In genomic region chrX:135948699-135949437, GRCm38 (mm10) we compare ENCODE assay signal across 19 mouse cellular contexts. TPM values are rescaled to one million over a fixed set of nuclear protein-coding genes. Genes with fewer than 3 reads are reported as not detected.
DNase-seq lines count a peak whose midpoint lies in the region; ATAC-seq and TF ChIP-seq lines count a peak whose summit lies in the region.
"Had no signal": no experiment of that assay in that cellular context is flagged by ENCODE, and none has a peak within 500 bp of the region (broad histone marks: within the 10 kb centered on the region; RNA-seq: fewer than 3 reads in every experiment).

No protein-coding gene starts in this region.

- H3K9ac ChIP-seq in hindbrain, embryonic 11.5 days (ENCODE audit: low read depth, low read length), result no peak overlapping the region
- no peak overlapping the region for H3K9ac ChIP-seq in forebrain, embryonic 16.5 days (replicated peaks; ENCODE audit: low read depth, low read length)
- H3K9ac ChIP-seq in midbrain, embryonic 16.5 days (ENCODE audit: low read depth, low read length), result no peak overlapping the region
- H3K9ac ChIP-seq: limb, embryonic 15.5 days; stomach, embryonic 15.5 days had no signal

- WGBS in hindbrain, embryonic 11.5 days, result 28% methylated on average over 1 of the region's 1 CpGs
- WGBS in hindbrain, embryonic 10.5 days, result 60% methylated on average over 1 of the region's 1 CpGs
- WGBS in forebrain, embryonic 16.5 days, result 23% methylated on average over 1 of the region's 1 CpGs
- WGBS in midbrain, embryonic 16.5 days, result 28% methylated on average over 1 of the region's 1 CpGs
- 85% methylated on average over 1 of the region's 1 CpGs for WGBS in thymus, adult 2 months

- peak; percentile 66; the same call in 1 of the 2 replicates for ATAC-seq in hindbrain, embryonic 11.5 days (ENCODE audit: low FRiP score)
- ATAC-seq in forebrain, embryonic 16.5 days, result peak; percentile 73
- peak; percentile 80 for ATAC-seq in midbrain, embryonic 16.5 days
- ATAC-seq: intestine, postnatal 0 days had no signal

- H3K4me2 ChIP-seq in hindbrain, embryonic 11.5 days (replicated peaks; ENCODE audit: low read depth, low read length), result no peak overlapping the region
- no peak overlapping the region for H3K4me2 ChIP-seq in forebrain, embryonic 16.5 days (ENCODE audit: low read length)
- no peak overlapping the region for H3K4me2 ChIP-seq in midbrain, embryonic 16.5 days (ENCODE audit: low read length)
- H3K4me2 ChIP-seq: limb, embryonic 15.5 days; stomach, embryonic 15.5 days had no signal

- H3K4me3 ChIP-seq in hindbrain, embryonic 11.5 days (ENCODE audit: low read depth, low read length), result no peak overlapping the region
- no peak overlapping the region for H3K4me3 ChIP-seq in hindbrain, embryonic 10.5 days
- H3K4me3 ChIP-seq in forebrain, embryonic 16.5 days (replicated peaks; ENCODE audit: low read length), result no peak overlapping the region
- no peak overlapping the region for H3K4me3 ChIP-seq in midbrain, embryonic 16.5 days (ENCODE audit: low read depth, low read length)
- H3K4me3 ChIP-seq in thymus, adult 2 months (ENCODE audit: control insufficient read depth, insufficient read depth, low read length), result no peak overlapping the region
- H3K4me3 ChIP-seq: heart, adult 2 months; limb, embryonic 15.5 days; stomach, embryonic 15.5 days had no signal

- DNase-seq in hindbrain, embryonic 11.5 days (ENCODE audit: low spot score), result peak; percentile 23
- no peak for DNase-seq in hindbrain, embryonic 10.5 days (ENCODE audit: low spot score)
- DNase-seq in brain, embryonic 14.5 days (ENCODE audit: low read depth), result peak; percentile 79
- DNase-seq in right cerebral cortex, postnatal 25 days, result no peak
- no peak for DNase-seq in heart, postnatal 25 days (ENCODE audit: low spot score)
- no peak for DNase-seq in thymus, adult 2 months
- DNase-seq: adrenal gland, postnatal 25 days; cerebellum, adult 11 months; cerebellum, postnatal 36 days; heart, adult 2 months; heart, postnatal 10 days; kidney, postnatal 36 days; lung, adult 2 months had no signal

- TF ChIP-seq CTCF in brain, embryonic 14.5 days (IDR thresholded peaks at IDR 0.05; ENCODE audit: borderline replicate concordance, extremely low read depth, insufficient read depth, insufficient read length), result no peak
- TF ChIP-seq CTCF in thymus, adult 2 months (IDR thresholded peaks at IDR 0.05; ENCODE audit: borderline replicate concordance, control insufficient read depth, extremely low read depth, insufficient read depth, low read length, poor library complexity), result no peak

- no peaks in the 10 kb centered on the region for H3K36me3 ChIP-seq in hindbrain, embryonic 11.5 days (ENCODE audit: control insufficient read depth, insufficient read depth, low read length)
- no peaks in the 10 kb centered on the region for H3K36me3 ChIP-seq in hindbrain, embryonic 10.5 days
- H3K36me3 ChIP-seq in forebrain, embryonic 16.5 days (ENCODE audit: control insufficient read depth, insufficient read depth), result no peaks in the 10 kb centered on the region
- no peaks in the 10 kb centered on the region for H3K36me3 ChIP-seq in midbrain, embryonic 16.5 days (ENCODE audit: control insufficient read depth, insufficient read depth, low read length)
- H3K36me3 ChIP-seq in thymus, adult 2 months (ENCODE audit: control insufficient read depth, insufficient read depth, low read length), result no peaks in the 10 kb centered on the region
- H3K36me3 ChIP-seq: limb, embryonic 15.5 days; stomach, embryonic 15.5 days had no signal

- no peaks in the 10 kb centered on the region for H3K27me3 ChIP-seq in hindbrain, embryonic 11.5 days (ENCODE audit: control insufficient read depth, insufficient read depth, low read length)
- no peaks in the 10 kb centered on the region for H3K27me3 ChIP-seq in hindbrain, embryonic 10.5 days (ENCODE audit: insufficient read depth, poor library complexity, severe bottlenecking)
- H3K27me3 ChIP-seq in forebrain, embryonic 16.5 days (replicated peaks; ENCODE audit: control insufficient read depth, insufficient read depth, low read length), result no peaks in the 10 kb centered on the region
- H3K27me3 ChIP-seq in midbrain, embryonic 16.5 days (ENCODE audit: control insufficient read depth, insufficient read depth, low read depth, low read length), result no peaks in the 10 kb centered on the region
- H3K27me3 ChIP-seq in thymus, adult 2 months (ENCODE audit: control insufficient read depth, insufficient read depth, low read length), result no peaks in the 10 kb centered on the region
- H3K27me3 ChIP-seq: limb, embryonic 15.5 days; stomach, embryonic 15.5 days had no signal

- no peak overlapping the region for H3K27ac ChIP-seq in hindbrain, embryonic 11.5 days (ENCODE audit: low read depth, low read length)
- no peak overlapping the region for H3K27ac ChIP-seq in hindbrain, embryonic 10.5 days
- H3K27ac ChIP-seq in forebrain, embryonic 16.5 days (ENCODE audit: low read length), result peak overlapping the region; percentile 61
- peak overlapping the region; percentile 80 for H3K27ac ChIP-seq in midbrain, embryonic 16.5 days (ENCODE audit: low read length)
- no peak overlapping the region for H3K27ac ChIP-seq in thymus, adult 2 months (ENCODE audit: control insufficient read depth, insufficient read depth, low read length)
- H3K27ac ChIP-seq: heart, adult 2 months; limb, embryonic 15.5 days; macrophage; stomach, embryonic 15.5 days had no signal

- no peaks in the 10 kb centered on the region for H3K4me1 ChIP-seq in hindbrain, embryonic 11.5 days (replicated peaks; ENCODE audit: control insufficient read depth, insufficient read depth, low read length)
- H3K4me1 ChIP-seq in hindbrain, embryonic 10.5 days (replicated peaks), result no peaks in the 10 kb centered on the region
- no peaks in the 10 kb centered on the region for H3K4me1 ChIP-seq in forebrain, embryonic 16.5 days (replicated peaks; ENCODE audit: control insufficient read depth, insufficient read depth, low read length)
- peaks cover 3% of the 10 kb centered on the region; the same call in 1 of the 2 replicates for H3K4me1 ChIP-seq in midbrain, embryonic 16.5 days (ENCODE audit: control insufficient read depth, insufficient read depth, low read length)
- no peaks in the 10 kb centered on the region for H3K4me1 ChIP-seq in thymus, adult 2 months (replicated peaks; ENCODE audit: control insufficient read depth, insufficient read depth, low read length)
- H3K4me1 ChIP-seq: limb, embryonic 15.5 days; stomach, embryonic 15.5 days had no signal

- TF ChIP-seq POLR2A in brain, embryonic 14.5 days (IDR thresholded peaks at IDR 0.05; ENCODE audit: borderline replicate concordance, extremely low read depth, insufficient read depth, insufficient read length, poor library complexity, severe bottlenecking), result no peak
- no peak for TF ChIP-seq POLR2A in thymus, adult 2 months (IDR thresholded peaks at IDR 0.05; ENCODE audit: control insufficient read depth, extremely low read depth, insufficient read depth, low read length, poor library complexity)

- H3K9me3 ChIP-seq in hindbrain, embryonic 11.5 days (ENCODE audit: control insufficient read depth, low read length), result no peaks in the 10 kb centered on the region
- H3K9me3 ChIP-seq in hindbrain, embryonic 10.5 days, result no peaks in the 10 kb centered on the region
- H3K9me3 ChIP-seq in forebrain, embryonic 16.5 days (ENCODE audit: control insufficient read depth, low read length), result no peaks in the 10 kb centered on the region
- no peaks in the 10 kb centered on the region for H3K9me3 ChIP-seq in midbrain, embryonic 16.5 days (replicated peaks; ENCODE audit: control insufficient read depth, low read length, poor library complexity, severe bottlenecking)
- H3K9me3 ChIP-seq: limb, embryonic 15.5 days; stomach, embryonic 15.5 days had no signal

- intact Hi-C loops in heart, postnatal 25 days (cut with DNase I), result no loop called here

RNA-seq across cellular contexts. Expression of gene Arxes2, which starts 44.8 kb away (rescaled TPM):
- polyA plus RNA-seq in hindbrain, embryonic 11.5 days (2014; fragmentation: Nextera tagmentation; extraction: Ambion mirVana), result 125 and 140 TPM in 2 replicates
- 89.6 and 92.7 TPM in 2 replicates for polyA plus RNA-seq in hindbrain, embryonic 10.5 days (2016; fragmentation: Nextera tagmentation; extraction: Ambion mirVana)
- polyA plus RNA-seq in brain, embryonic 14.5 days (2012; rRNA removed), result 130 and 147 TPM in 2 replicates
- polyA plus RNA-seq in forebrain, embryonic 16.5 days (2015; fragmentation: Nextera tagmentation; extraction: Ambion mirVana), result 170 and 205 TPM in 2 replicates
- polyA plus RNA-seq in midbrain, embryonic 16.5 days (2015; fragmentation: Nextera tagmentation; extraction: Ambion mirVana), result 355 and 370 TPM in 2 replicates
- total RNA-seq in heart, postnatal 25 days (2021), result 1 to 10 TPM; 2.0 to 3.0 TPM
- polyA plus RNA-seq in thymus, adult 2 months (2012; rRNA removed), result 4.8 and 6.2 TPM in 2 replicates
- polyA plus RNA-seq: macrophage had no signal

Comparison
In these comparisons a context has a peak if more than half of its experiments do, and no peak if none do; other contexts are left out.
1. DNase-seq: peak in hindbrain, embryonic 11.5 days (single experiment) and brain, embryonic 14.5 days (single experiment); none in hindbrain, embryonic 10.5 days (single experiment), right cerebral cortex, postnatal 25 days (single experiment), heart, postnatal 25 days (single experiment) and thymus, adult 2 months (single experiment).
2. H3K27ac ChIP-seq: peak in forebrain, embryonic 16.5 days (single experiment) and midbrain, embryonic 16.5 days (single experiment); none in hindbrain, embryonic 11.5 days (single experiment), hindbrain, embryonic 10.5 days (single experiment) and thymus, adult 2 months (single experiment).
3. RNA of gene Arxes2, which starts 44.8 kb away (polyA plus RNA-seq): 355 to 370 TPM in midbrain, embryonic 16.5 days, 170 to 205 TPM in forebrain, embryonic 16.5 days, 130 to 147 TPM in brain, embryonic 14.5 days, 125 to 140 TPM in hindbrain, embryonic 11.5 days and 89.6 to 92.7 TPM in hindbrain, embryonic 10.5 days; 4.8 to 6.2 TPM in thymus, adult 2 months; every median in the first group is over 10 times any median in the second.
4. Peak in every context shown above with its lines, with median percentiles within 50 percentile points of each other: ATAC-seq.